Mouse (Mus musculus) adrenal gland, adult (tissue): ENCODE measurements at regions not wholly inside any gene's neighbourhood (a gene's known extent, or its start where the extent isn't known, plus 50 kb on each side); places are given as distances from the start of the nearest gene placed in this dataset.
A peak's percentile ranks its signal among the peaks of the same experiment; 100 is the strongest.
"Not testable (repeated sequence)": the region's sequence is repeated elsewhere in the genome, so short reads cannot be mapped to it uniquely, and the experiment has no call there.

Source experiments
- DNase-seq, 2 experiments: peaks; one replicate each; pipeline ENCODE4 v3.0.0; 2022 to 2023; ENCODE audit warnings: low spot score in 1 of 2; ENCODE audit not compliant: inconsistent age in 2 of 2

- DNase-seq = peak in 1 of 2 experiments; percentile 22
These were observed 160.9 kb downstream of the Gm6760 start for GRCm38 (mm10) chrX:63991127-63991526.

- DNase-seq = not testable (repeated sequence)
These were observed 179.6 kb downstream of the Gm6760 start for GRCm38 (mm10) chrX:63972386-63972785.
